Mouse (Mus musculus) heart, embryonic 12.5 days (tissue): Measurements from ENCODE around the gene Rars2. TPM values are rescaled to one million over a fixed set of nuclear protein-coding genes. Genes with fewer than 3 reads are reported as not detected.

Source experiments
- ATAC-seq: fragments of 200-750 bp; cut with Nextera tagmentation; 2 replicates; pipeline ENCODE4 v1.8.0; 2017; ENCODE audit warnings: moderate TSS enrichment, moderate library complexity; ENCODE audit not compliant: insufficient number of reproducible peaks, low FRiP score
- H3K27ac ChIP-seq: fragments of 300-500 bp; sonication (generic); 2 replicates; pipeline ENCODE4 v1.5.1; 2016; ENCODE audit warnings: mild to moderate bottlenecking, moderate library complexity; ENCODE audit not compliant: poor library complexity, severe bottlenecking
- H3K27me3 ChIP-seq: fragments of 300-500 bp; sonication (generic); replicated peaks from 2 replicates; pipeline ENCODE4 v1.6.1; 2016; ENCODE audit warnings: mild to moderate bottlenecking, moderate library complexity
- H3K36me3 ChIP-seq: fragments of 300-500 bp; sonication (generic); 2 replicates; pipeline ENCODE4 v1.6.1; 2016; ENCODE audit warnings: mild to moderate bottlenecking, moderate library complexity
- H3K4me1 ChIP-seq: fragments of 300-500 bp; sonication (generic); replicated peaks from 2 replicates; pipeline ENCODE4 v1.6.1; 2016; ENCODE audit warnings: mild to moderate bottlenecking
- H3K4me2 ChIP-seq: fragments of 300-500 bp; sonication (generic); 2 replicates; pipeline ENCODE4 v1.6.1; 2016; ENCODE audit warnings: mild to moderate bottlenecking, moderate library complexity
- H3K4me3 ChIP-seq: fragments of 300-500 bp; sonication (generic); 2 replicates; pipeline ENCODE4 v1.5.1; 2016; ENCODE audit warnings: mild to moderate bottlenecking
- H3K9ac ChIP-seq: fragments of 300-500 bp; sonication (generic); 2 replicates; pipeline ENCODE4 v1.6.1; 2016; ENCODE audit warnings: mild to moderate bottlenecking, moderate library complexity
- H3K9me3 ChIP-seq: fragments of 300-500 bp; sonication (generic); replicated peaks from 2 replicates; pipeline ENCODE4 v1.6.1; 2016; ENCODE audit warnings: mild to moderate bottlenecking, moderate library complexity
- WGBS: fragments of 180-500 bp; shearing (Covaris S2); methylation state at CpG from one replicate; pipeline ENCODE4 v1.1.7; 2016; 5-methylcytosine and 5-hydroxymethylcytosine counted together
- polyA plus RNA-seq: library from polyadenylated mRNA; unstranded; fragments of >200 nt; fragmentation: Nextera tagmentation; extraction: Ambion mirVana; gene quantifications from 2 replicates; pipeline ENCODE4 v1.2.1, GENCODE M21; 2016

Gene Rars2
- polyA plus RNA-seq, 1 experiment from 2014 or later, result 53.7 TPM

DNA sequence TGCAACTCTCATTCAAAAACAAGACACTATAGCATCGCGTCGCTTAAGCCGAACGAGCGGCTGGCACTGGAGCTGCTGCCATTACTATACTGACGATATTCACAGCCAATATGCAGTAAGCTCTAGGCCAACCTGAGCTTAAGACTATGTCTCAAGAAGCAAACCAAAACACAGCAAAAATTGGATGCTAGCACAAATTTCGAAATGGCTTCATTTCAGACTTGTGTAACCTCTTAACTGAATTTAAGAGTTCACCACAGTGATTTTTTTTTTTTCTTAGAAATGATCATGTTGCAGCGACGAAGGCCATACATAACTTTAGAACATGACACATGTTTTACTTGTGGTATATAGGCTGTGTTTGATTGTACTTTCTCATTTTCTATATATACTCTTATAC, 8.1 kb upstream of the Rars2 start:
- H3K27ac ChIP-seq, result no peak overlapping the region
- no peak overlapping the region for H3K4me3 ChIP-seq
- H3K9ac ChIP-seq, result no peak overlapping the region
- no peak for ATAC-seq
- WGBS, result 95% methylated on average over 10 of the region's 10 CpGs
- no peaks in the 10 kb centered on the region for H3K9me3 ChIP-seq
- 0 out of 2 replicates have a peak, but pooled peaks cover 5% of the 10 kb centered on the region for H3K4me1 ChIP-seq
- peaks cover 46% of the 10 kb centered on the region for H3K36me3 ChIP-seq
- no peaks in the 10 kb centered on the region for H3K27me3 ChIP-seq
- H3K4me2 ChIP-seq, result no peak overlapping the region

DNA sequence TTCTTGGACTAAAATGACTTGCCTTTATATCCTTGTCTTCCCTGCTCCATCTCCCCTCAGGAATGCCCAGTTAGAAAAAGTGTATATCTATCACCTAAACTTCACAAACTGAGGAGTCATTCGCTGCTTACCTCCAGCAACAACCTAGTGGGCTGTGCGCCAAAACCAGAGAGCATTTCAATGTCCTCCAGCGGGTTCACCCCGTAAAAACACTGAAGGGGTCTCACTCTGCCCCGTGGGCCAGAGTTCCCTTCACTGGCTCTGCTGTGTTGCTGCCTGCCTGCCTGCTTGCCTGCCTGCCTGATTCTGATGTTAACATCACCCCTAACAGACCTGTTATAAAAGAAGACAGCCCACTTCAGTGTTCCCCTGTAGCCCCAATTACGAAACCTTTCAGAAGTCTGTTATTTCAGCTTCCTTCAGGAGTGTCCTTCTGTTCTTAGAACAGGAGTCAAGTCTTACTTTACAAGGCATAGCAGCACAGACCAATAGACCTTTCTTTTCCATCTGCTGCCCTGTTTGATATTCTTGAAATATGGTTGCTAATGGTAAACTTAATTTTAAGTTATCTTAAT, 1.1 kb upstream of the Rars2 start:
- Histone ChIP-seq H3K27ac (no peak overlapping the region), H3K4me2 (peak overlapping the region; percentile 91), H3K4me1 (peaks cover 21% of the 10 kb centered on the region), H3K4me3 (peak overlapping the region; percentile 96), H3K9ac (peak overlapping the region; percentile 97), H3K27me3 (no peaks in the 10 kb centered on the region), H3K9me3 (no peaks in the 10 kb centered on the region), H3K36me3 (peaks cover 7% of the 10 kb centered on the region)
- ATAC-seq, result no peak
- whole genome bisulfite sequencing, result 76% methylated on average over 6 of the region's 6 CpGs

DNA sequence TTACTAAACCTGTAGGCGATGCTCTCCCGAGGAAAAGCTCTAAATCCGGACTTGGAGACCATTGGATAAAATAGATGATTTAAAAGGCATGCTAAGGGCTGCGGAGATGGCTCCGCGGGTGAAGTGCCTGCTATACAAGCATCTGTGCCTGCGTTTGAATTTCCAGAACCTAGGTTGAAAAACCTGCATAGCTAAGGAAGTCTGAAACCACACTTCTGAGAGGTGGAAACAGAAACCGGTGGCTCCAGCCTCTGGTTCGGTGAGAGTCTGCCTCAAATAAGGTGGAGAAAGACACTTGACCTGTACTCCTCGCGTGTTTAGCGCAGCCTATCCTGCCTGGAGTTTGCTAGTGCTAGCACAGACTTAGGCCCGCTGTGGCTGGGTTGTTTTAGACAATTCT, 546 bp downstream of the Rars2 start:
- 2% methylated on average over 13 of the region's 13 CpGs for WGBS

DNA sequence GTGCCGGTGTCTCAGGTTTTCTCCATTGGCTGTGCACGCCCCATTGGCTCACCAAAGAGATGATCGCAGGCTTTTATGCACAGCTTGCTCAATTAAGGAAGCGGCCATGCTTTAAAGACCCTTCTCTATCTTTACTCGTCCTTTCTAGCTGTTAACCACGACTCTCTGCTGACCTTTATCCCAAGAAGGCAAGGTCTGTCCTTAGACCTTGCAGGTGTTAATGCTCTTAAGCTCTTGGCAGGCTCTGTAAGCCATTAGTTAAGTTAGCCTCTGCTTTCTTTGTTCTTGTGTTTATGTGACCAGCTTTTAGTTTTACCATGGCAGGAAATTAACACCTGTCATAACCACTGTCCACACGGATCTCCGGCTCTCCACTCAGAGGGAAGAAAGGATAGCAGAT, 1.4 kb downstream of the Rars2 start:
- Histone ChIP-seq H3K4me1 (peaks cover 21% of the 10 kb centered on the region), H3K27ac (no peak overlapping the region), H3K36me3 (no peaks in the 10 kb centered on the region), H3K4me3 (peak overlapping the region; percentile 96; the same call in 1 of the 2 replicates), H3K9ac (0 out of 2 replicates have a peak overlapping the region, but pooled peaks have one; percentile 97), H3K9me3 (no peaks in the 10 kb centered on the region), H3K4me2 (peak overlapping the region; percentile 91), H3K27me3 (no peaks in the 10 kb centered on the region)
- no peak for ATAC-seq
- WGBS, result 82% methylated on average over 8 of the region's 8 CpGs

More for the DNA sequence above, 546 bp downstream of the Rars2 start:
- no peaks in the 10 kb centered on the region for H3K36me3 ChIP-seq
- H3K9ac ChIP-seq, result peak overlapping the region; percentile 97
- H3K9me3 ChIP-seq, result no peaks in the 10 kb centered on the region
- H3K27me3 ChIP-seq, result no peaks in the 10 kb centered on the region
- peak overlapping the region; percentile 91 for H3K4me2 ChIP-seq
- peak overlapping the region; percentile 92; the same call in 1 of the 2 replicates for H3K27ac ChIP-seq
- peaks cover 21% of the 10 kb centered on the region for H3K4me1 ChIP-seq
- peak overlapping the region; percentile 96 for H3K4me3 ChIP-seq
- no peak for ATAC-seq

DNA sequence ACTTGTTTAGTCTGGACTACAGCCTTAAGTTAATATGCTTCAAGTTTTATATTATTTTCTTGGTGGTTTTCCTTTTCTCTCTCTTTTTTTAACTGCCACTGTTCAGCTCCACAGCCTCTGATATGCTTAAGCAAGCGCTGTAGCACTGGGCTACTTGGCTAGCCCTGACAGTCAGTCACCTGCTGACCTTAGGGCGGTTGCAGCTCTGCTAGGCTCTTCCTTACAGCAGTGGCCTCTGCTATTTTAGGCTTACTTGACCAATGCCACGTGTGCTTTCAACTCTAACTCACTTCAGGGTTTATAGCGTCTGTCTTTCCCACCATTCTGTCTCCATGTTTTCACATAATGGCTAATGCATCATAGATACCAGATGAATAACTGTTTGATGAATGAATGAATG, 10.8 kb downstream of the Rars2 start:
- Histone ChIP-seq H3K27ac (no peak overlapping the region), H3K27me3 (no peaks in the 10 kb centered on the region)

DNA sequence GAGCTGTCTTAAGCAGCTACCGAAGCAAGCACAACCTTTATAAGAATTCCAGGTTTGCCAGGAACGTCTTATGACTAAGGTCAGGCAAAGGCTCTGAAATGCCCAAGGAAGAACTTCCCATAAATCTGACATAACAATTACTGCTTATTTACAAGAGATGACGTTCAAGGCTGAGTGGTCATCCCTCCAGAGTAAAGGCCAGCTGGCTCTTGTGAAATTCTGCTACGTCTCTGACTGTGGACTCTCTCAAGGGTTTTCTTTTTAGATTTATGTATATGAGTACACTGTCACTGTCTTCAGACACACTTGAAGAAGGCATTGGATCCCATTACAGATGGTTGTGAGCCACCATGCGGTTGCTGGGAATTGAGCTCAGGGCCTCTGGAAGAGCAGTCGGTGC, 11.6 kb downstream of the Rars2 start:
- 87% methylated on average over 6 of the region's 6 CpGs for WGBS
- H3K27me3 ChIP-seq, result no peaks in the 10 kb centered on the region

More for the DNA sequence above, 10.8 kb downstream of the Rars2 start:
- no peak overlapping the region for H3K9ac ChIP-seq
- ATAC-seq, result no peak
- no peak overlapping the region for H3K4me2 ChIP-seq
- H3K4me1 ChIP-seq, result no peaks in the 10 kb centered on the region
- 75% methylated on average over 4 of the region's 4 CpGs for WGBS
- no peak overlapping the region for H3K4me3 ChIP-seq
- peaks cover 32% of the 10 kb centered on the region for H3K36me3 ChIP-seq
- H3K9me3 ChIP-seq, result no peaks in the 10 kb centered on the region

DNA sequence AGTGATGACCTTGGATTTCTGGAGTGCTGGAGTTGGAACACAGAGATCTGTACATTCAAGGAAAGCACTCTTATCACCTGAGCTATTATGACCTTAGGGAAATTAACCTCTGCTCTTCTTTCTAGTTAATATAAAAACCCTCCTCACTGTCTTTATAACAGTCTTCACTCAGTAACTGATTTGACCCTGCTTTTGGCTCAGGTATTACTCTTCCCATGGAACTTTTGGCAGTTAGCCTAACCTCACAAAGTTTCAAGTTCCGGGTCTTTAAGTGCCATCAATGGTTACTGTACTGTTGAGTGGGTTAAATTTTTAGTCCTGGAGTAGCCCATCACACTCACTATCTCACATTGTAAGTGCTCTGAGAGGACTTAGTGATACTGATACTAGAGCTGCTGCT, 15.2 kb downstream of the Rars2 start:
- Histone ChIP-seq H3K9ac (no peak overlapping the region), H3K4me3 (no peak overlapping the region), H3K9me3 (no peaks in the 10 kb centered on the region), H3K27ac (no peak overlapping the region), H3K4me2 (no peak overlapping the region), H3K27me3 (no peaks in the 10 kb centered on the region), H3K4me1 (no peaks in the 10 kb centered on the region), H3K36me3 (peaks cover 51% of the 10 kb centered on the region)
- 70% methylated on average over 1 of the region's 1 CpGs for WGBS
- no peak for ATAC-seq

More for the DNA sequence above, 11.6 kb downstream of the Rars2 start:
- no peaks in the 10 kb centered on the region for H3K9me3 ChIP-seq
- no peak overlapping the region for H3K4me2 ChIP-seq
- no peak overlapping the region for H3K27ac ChIP-seq
- no peak for ATAC-seq
- peaks cover 39% of the 10 kb centered on the region for H3K36me3 ChIP-seq
- H3K4me3 ChIP-seq, result no peak overlapping the region
- no peaks in the 10 kb centered on the region for H3K4me1 ChIP-seq
- H3K9ac ChIP-seq, result no peak overlapping the region

DNA sequence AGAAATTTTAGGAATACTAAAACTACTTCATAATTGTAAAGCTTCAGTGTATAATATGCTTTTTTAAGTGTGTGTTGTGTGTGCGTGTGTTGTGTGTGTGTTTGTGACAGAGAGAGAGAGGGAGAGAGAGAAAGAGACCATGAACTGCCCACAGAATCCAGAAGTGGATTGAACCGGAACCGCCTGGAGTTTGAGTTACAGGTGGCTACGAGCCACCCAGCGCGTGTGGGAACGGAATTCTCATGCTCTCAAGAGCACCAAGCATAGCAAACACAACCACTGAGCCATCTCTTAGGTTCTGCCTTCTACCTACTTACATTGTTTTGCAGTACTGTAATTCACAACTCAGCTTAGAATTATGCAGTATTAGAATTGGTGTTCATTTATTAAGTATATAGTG, 19.4 kb downstream of the Rars2 start:
- no peak for ATAC-seq
- WGBS, result 96% methylated on average over 7 of the region's 7 CpGs
- H3K27me3 ChIP-seq, result no peaks in the 10 kb centered on the region
- no peak overlapping the region for H3K4me2 ChIP-seq
- peaks cover 35% of the 10 kb centered on the region for H3K36me3 ChIP-seq
- H3K9ac ChIP-seq, result no peak overlapping the region
- H3K4me1 ChIP-seq, result no peaks in the 10 kb centered on the region
- H3K27ac ChIP-seq, result no peak overlapping the region
- no peaks in the 10 kb centered on the region for H3K9me3 ChIP-seq
- H3K4me3 ChIP-seq, result no peak overlapping the region

DNA sequence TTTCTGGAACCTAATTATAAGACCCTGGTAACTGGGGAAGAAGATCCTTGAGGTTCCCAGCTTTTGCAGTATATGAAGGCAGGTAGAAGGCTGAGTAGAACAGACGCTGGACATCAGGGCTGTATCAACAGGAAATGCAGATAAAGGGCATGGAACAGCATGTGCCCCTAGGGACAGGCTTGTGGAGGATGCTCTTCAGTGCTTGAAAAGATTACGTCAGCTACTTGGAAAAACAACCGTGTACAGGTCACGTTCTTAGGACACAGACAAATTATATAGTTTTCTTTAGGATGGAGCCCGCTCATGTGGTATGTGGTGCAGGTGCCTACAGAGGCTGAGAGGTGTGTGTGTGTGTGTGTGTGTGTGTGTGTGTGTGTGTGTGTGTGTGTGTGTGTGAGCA, 21.3 kb downstream of the Rars2 start:
- Histone ChIP-seq H3K4me3 (no peak overlapping the region), H3K9ac (no peak overlapping the region), H3K9me3 (no peaks in the 10 kb centered on the region), H3K4me1 (no peaks in the 10 kb centered on the region), H3K27me3 (no peaks in the 10 kb centered on the region), H3K36me3 (peaks cover 44% of the 10 kb centered on the region), H3K27ac (no peak overlapping the region), H3K4me2 (no peak overlapping the region)
- no peak for ATAC-seq
- 66% methylated on average over 5 of the region's 5 CpGs for WGBS

DNA sequence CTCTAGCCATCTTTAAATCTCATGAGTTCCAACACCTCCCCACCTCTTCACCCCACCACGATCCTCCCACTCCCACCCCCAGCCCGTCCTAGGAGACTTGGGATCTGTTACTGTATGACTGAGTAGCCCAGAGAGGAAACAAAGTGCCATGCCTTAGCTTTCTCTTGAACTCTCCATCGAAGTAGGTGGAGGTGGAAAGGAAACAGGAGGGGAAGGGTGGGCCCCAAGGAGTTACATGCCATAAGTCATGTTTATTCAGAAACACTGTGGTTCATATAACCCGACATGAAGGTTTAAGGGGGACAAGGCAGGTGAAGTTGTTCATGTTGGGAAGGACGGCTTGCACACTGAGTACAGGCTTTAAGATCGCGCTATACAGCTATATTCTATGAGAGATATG, 22.6 kb downstream of the Rars2 start:
- 91% methylated on average over 7 of the region's 7 CpGs for WGBS
- no peak overlapping the region for H3K4me3 ChIP-seq
- H3K27me3 ChIP-seq, result no peaks in the 10 kb centered on the region
- H3K9ac ChIP-seq, result no peak overlapping the region
- H3K9me3 ChIP-seq, result no peaks in the 10 kb centered on the region
- H3K36me3 ChIP-seq, result peaks cover 46% of the 10 kb centered on the region
- ATAC-seq, result no peak
- no peak overlapping the region for H3K4me2 ChIP-seq
- no peak overlapping the region for H3K27ac ChIP-seq
- H3K4me1 ChIP-seq, result no peaks in the 10 kb centered on the region

DNA sequence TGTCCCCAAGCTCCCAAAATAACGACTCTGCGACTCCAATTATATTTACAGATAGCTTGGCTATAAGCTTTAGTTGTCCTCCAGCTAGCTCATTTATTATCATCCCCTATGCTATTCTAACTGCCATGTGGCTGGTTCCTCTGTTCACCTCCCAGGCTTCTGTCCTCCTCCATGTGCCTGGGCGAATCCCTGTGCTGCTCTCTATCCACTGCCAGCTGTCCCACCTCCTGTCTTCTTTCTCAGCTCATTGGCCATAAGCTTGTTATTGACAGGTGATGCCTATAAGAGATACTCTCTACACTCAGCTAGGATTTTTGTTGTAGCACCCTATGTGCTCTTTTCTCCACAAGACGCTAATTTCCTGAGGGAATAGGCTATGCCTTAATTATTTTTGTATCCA, 23.1 kb downstream of the Rars2 start:
- 89% methylated on average over 4 of the region's 4 CpGs for WGBS
- no peaks in the 10 kb centered on the region for H3K27me3 ChIP-seq
- H3K27ac ChIP-seq, result no peak overlapping the region
- no peak overlapping the region for H3K4me3 ChIP-seq
- H3K9ac ChIP-seq, result no peak overlapping the region
- H3K4me2 ChIP-seq, result no peak overlapping the region
- no peaks in the 10 kb centered on the region for H3K4me1 ChIP-seq
- no peaks in the 10 kb centered on the region for H3K9me3 ChIP-seq
- ATAC-seq, result no peak
- peaks cover 47% of the 10 kb centered on the region for H3K36me3 ChIP-seq

DNA sequence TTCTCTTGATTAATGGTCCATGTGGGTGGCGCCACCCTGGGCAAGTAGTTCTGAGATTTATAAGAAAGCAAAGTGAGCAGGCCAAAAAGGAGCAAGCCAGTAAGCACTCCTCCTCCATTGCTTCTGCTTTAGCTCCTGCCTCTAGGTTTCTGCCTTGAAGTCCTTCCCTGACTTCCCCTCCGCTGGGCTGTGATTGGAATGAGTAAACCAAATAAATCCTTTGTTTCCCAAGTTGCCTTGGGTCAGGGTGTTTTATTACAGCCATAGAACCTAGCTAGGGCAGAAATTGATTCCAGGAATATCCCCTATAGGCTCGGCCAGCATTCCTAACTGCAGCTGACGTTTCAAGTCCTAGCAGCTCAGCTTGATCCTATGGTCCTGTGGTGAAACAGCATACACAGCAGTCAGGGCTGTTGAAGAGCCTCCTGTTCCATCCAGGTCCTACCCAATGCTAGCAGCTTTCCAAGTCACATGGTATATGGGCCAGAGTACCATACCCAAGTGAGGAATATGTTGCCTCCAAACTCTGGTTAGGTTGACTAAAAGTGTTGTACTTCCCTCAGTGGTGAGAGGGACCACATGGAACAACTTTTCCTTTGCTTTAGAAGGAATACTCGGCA, 25.1 kb downstream of the Rars2 start:
- Histone ChIP-seq H3K4me2 (no peak overlapping the region), H3K27ac (no peak overlapping the region), H3K4me3 (no peak overlapping the region), H3K9me3 (no peaks in the 10 kb centered on the region), H3K9ac (no peak overlapping the region), H3K27me3 (no peaks in the 10 kb centered on the region), H3K36me3 (peaks cover 42% of the 10 kb centered on the region), H3K4me1 (no peaks in the 10 kb centered on the region)
- no peak for ATAC-seq
- 91% methylated on average over 5 of the region's 5 CpGs for WGBS
